Mouse (Mus musculus) midbrain, embryonic 10.5 days (tissue): ENCODE measurements around the gene Nrap. TPM values are rescaled to one million over a fixed set of nuclear protein-coding genes. Genes with fewer than 3 reads are reported as not detected.

ENCODE experiments used
- DNase-seq: peaks from one replicate; pipeline ENCODE4 v3.0.0-alpha.2; 2017; ENCODE audit warnings: low spot score
- H3K27ac ChIP-seq: fragments of 300-500 bp; sonication (generic); replicated peaks from 2 replicates; pipeline ENCODE4 v1.5.1; 2016; ENCODE audit warnings: mild to moderate bottlenecking
- H3K27me3 ChIP-seq: fragments of 300-500 bp; sonication (generic); 2 replicates; pipeline ENCODE4 v1.6.1; 2016; ENCODE audit warnings: low read depth, mild to moderate bottlenecking; ENCODE audit not compliant: poor library complexity, severe bottlenecking
- H3K36me3 ChIP-seq: fragments of 300-500 bp; sonication (generic); 2 replicates; pipeline ENCODE4 v1.6.1; 2016; ENCODE audit warnings: mild to moderate bottlenecking, moderate library complexity
- H3K4me1 ChIP-seq: fragments of 300-500 bp; sonication (generic); 2 replicates; pipeline ENCODE4 v1.6.1; 2016
- H3K4me3 ChIP-seq: fragments of 300-500 bp; sonication (generic); 2 replicates; pipeline ENCODE4 v1.5.1; 2016; ENCODE audit warnings: mild to moderate bottlenecking, moderate library complexity
- H3K9me3 ChIP-seq: fragments of 300-500 bp; sonication (generic); replicated peaks from 2 replicates; pipeline ENCODE4 v1.6.1; 2016; ENCODE audit warnings: mild to moderate bottlenecking
- WGBS: fragments of 180-500 bp; shearing (Covaris S2); methylation state at CpG from one replicate; pipeline ENCODE4 v1.1.7; 2016; 5-methylcytosine and 5-hydroxymethylcytosine counted together
- polyA plus RNA-seq: library from polyadenylated mRNA; unstranded; fragments of >200 nt; fragmentation: Nextera tagmentation; extraction: Ambion mirVana; gene quantifications from 2 replicates; pipeline ENCODE4 v1.2.1, GENCODE M21; 2016

The Nrap gene
- polyA plus RNA-seq, 1 experiment from 2014 or later = 0.06 TPM

DNA sequence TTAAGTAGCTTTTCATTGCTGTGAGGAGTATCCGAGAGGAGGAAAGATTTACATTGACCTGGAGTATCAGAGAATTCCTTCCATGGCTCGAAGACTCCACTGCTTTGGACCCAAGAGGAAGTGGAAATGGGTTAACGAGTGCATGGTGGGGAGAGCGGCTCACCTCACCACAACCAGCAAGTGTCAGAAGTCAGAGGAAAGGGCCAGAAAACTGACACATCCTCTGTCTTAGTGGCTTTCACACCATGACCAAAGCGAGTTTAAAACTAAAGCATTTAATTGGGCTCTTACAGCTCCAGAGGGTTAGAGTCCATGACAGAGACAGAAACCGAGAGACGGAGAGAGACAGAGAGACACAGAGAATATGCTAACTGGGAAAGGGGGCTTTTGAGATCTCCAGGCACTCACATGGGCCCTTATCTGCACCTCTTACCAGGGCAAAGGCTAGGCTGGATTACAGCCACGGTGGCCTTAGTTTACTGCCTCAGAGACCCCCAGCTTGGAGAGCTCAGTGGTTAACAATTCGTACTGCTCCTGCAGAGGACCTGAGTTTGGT lies 3.6 kb upstream of the Nrap start:
- H3K4me1 ChIP-seq = peaks cover 23% of the 10 kb centered on the region
- no peaks in the 10 kb centered on the region for H3K36me3 ChIP-seq
- 82% methylated on average over 9 of the region's 9 CpGs for WGBS
- no peak overlapping the region for H3K4me3 ChIP-seq
- no peak overlapping the region for H3K27ac ChIP-seq
- DNase-seq = no peak
- peaks cover 45% of the 10 kb centered on the region for H3K27me3 ChIP-seq
- H3K9me3 ChIP-seq = no peaks in the 10 kb centered on the region

DNA sequence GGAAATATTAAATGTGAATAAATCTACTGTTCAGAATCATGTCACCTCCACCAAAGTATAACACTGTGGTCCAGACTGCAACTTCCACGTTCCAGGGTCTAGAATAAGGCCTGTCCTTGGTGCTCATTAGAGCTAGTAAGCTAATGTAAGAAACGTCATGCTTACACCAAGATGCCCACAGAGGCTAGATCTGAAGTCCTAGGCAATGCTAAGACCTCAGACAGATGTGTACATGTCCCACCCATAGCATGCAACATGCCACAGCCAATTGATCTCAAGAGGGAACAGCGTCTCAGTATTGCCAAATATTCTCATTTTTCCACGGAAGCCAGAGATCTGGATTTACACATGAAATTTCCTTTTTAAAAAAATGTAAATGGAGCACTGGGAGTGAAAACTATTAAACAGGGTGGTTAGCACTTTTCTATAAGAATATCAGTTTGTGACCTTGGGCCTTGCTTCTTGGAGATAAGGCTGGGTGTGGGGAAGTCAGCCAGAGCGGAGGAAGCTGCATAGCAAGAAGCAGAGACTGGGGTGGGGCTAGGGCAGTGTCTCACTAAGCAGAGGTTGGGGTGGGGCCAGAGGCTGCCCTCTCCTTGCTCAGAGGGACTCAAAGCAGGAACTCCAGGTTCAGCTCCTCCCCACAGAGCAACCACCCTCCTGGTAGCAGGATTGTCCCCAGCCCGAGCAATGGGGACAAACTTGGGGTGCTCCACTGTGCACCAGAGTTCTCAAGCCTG lies 1.6 kb upstream of the Nrap start:
- H3K4me3 ChIP-seq = no peak overlapping the region
- no peak for DNase-seq
- no peak overlapping the region for H3K27ac ChIP-seq
- H3K9me3 ChIP-seq = no peaks in the 10 kb centered on the region
- H3K4me1 ChIP-seq = peaks cover 6% of the 10 kb centered on the region
- peaks cover 31% of the 10 kb centered on the region for H3K27me3 ChIP-seq
- WGBS = 83% methylated on average over 6 of the region's 6 CpGs
- no peaks in the 10 kb centered on the region for H3K36me3 ChIP-seq

DNA sequence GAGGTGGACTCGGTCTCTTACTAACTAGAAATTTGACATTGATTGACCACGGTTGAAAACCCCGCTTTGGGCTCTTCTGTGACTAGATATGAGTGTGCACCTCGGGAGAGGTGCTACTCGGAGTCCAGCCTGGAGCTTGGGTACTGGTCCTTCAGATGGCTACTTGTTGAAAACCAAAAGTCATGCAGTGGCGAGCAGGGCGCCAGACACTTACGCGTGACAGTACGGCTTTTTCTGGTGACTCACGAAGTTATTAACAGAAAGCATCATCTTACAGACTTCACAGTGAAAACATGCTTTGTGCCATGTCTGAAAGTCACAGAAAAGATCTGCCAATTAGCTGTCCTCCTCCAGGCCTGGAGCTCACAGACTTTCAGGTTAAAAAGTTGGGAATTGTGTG lies 661 bp downstream of the Nrap start:
- no peak overlapping the region for H3K4me3 ChIP-seq
- H3K27ac ChIP-seq = no peak overlapping the region
- DNase-seq = no peak
- H3K9me3 ChIP-seq = no peaks in the 10 kb centered on the region
- 0 out of 2 replicates have a peak, but pooled peaks cover 8% of the 10 kb centered on the region for H3K27me3 ChIP-seq
- H3K4me1 ChIP-seq = 0 out of 2 replicates have a peak, but pooled peaks cover 3% of the 10 kb centered on the region
- WGBS = 94% methylated on average over 11 of the region's 11 CpGs
- H3K36me3 ChIP-seq = no peaks in the 10 kb centered on the region

DNA sequence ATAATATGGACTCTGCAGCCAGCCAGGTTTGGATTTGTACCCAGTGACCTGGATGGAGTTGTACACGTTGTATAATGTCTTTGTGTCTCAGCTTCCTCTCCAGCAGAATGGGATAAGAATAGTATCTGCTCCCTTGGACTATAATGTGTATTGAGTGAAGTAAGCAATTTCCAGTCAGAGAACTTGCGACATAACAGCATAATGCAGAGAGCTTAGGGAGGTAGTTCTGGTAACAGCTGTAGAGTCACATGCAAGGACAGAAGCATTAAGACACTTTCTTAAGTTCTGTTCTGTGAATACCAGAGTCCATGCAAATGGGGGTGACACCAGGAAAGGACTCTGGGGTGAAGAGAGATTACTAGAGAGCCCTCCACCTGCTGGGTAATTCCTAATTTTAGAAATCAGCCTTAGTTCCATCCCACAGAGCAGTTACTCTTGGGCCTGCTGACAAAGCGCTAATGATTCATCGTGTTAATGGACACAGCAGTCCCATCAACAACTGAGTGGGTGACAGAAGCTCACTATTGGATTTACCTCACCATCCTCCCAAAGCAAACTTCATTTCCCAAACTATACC lies 2.0 kb downstream of the Nrap start:
- no peak for DNase-seq
- Histone ChIP-seq H3K27me3 (no peaks in the 10 kb centered on the region), H3K9me3 (no peaks in the 10 kb centered on the region), H3K36me3 (no peaks in the 10 kb centered on the region), H3K4me3 (no peak overlapping the region), H3K4me1 (0 out of 2 replicates have a peak, but pooled peaks cover 3% of the 10 kb centered on the region), H3K27ac (no peak overlapping the region)
- WGBS = 90% methylated on average over 4 of the region's 4 CpGs

DNA sequence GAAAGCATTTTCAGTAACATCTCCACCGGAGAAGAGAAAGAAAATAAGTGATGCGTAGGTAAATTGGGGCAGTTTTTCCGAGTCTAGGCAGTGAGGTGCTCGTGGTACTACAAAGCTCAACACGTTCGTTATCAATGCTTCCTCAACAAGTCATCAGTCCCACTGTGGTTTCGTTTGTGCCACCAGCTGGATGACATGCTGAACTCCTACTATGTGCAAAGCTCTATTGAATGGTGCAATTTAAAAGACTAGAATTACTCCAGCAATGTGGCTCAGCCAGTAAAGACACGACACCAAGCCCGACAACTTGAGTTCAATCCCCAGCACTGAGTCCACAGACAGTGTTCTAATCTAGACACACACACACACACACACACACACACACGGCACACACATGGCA lies 3.7 kb downstream of the Nrap start:
- Histone ChIP-seq H3K9me3 (no peaks in the 10 kb centered on the region), H3K4me3 (no peak overlapping the region), H3K27me3 (no peaks in the 10 kb centered on the region), H3K27ac (no peak overlapping the region), H3K4me1 (no peaks in the 10 kb centered on the region), H3K36me3 (no peaks in the 10 kb centered on the region)
- DNase-seq = no peak
- WGBS = 92% methylated on average over 10 of the region's 10 CpGs

DNA sequence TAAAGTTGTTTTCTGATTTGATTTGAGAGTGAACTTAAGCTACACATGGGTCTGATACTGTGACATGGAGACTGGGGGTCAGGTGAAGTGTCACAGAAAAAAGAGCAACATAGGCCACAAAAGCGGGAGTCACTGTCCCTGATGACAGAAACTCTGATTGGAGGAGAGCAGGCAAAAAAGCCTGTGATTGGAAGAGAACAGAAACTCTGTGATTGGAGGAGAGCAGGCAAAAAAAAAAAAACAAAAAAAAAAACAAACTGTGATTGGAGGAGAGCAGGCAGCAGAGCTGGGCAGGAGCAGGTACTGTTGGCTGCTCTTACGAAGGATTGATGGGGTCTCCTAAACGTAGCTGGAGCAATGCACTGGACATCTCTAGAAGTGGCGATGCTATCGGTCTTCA lies 4.3 kb downstream of the Nrap start:
- Histone ChIP-seq H3K4me3 (no peak overlapping the region), H3K27ac (no peak overlapping the region), H3K4me1 (no peaks in the 10 kb centered on the region), H3K36me3 (no peaks in the 10 kb centered on the region), H3K27me3 (no peaks in the 10 kb centered on the region), H3K9me3 (no peaks in the 10 kb centered on the region)
- DNase-seq = no peak
- 88% methylated on average over 5 of the region's 5 CpGs for WGBS

DNA sequence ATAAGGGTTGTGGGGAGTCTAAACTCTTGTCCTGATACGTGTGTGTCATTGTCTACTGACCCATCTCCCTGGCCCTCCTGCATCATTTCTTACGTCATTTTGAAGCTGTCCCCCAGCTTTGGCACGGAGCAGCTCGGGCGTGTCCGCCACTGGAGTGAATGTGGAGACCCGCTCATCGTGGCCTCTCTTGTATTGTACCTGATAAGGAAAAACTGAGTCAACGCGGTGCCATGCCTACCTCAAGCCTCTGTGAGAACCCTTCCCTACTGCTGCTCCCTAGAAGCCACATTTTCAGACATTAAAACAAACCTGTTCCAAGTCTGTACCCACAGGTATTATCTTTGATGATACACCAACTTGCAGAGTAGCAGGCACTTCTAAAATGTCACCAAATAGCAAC lies 8.4 kb downstream of the Nrap start:
- H3K4me3 ChIP-seq = no peak overlapping the region
- H3K4me1 ChIP-seq = no peaks in the 10 kb centered on the region
- no peaks in the 10 kb centered on the region for H3K9me3 ChIP-seq
- no peak overlapping the region for H3K27ac ChIP-seq
- no peaks in the 10 kb centered on the region for H3K36me3 ChIP-seq
- no peak for DNase-seq
- H3K27me3 ChIP-seq = no peaks in the 10 kb centered on the region
- 92% methylated on average over 10 of the region's 10 CpGs for WGBS

DNA sequence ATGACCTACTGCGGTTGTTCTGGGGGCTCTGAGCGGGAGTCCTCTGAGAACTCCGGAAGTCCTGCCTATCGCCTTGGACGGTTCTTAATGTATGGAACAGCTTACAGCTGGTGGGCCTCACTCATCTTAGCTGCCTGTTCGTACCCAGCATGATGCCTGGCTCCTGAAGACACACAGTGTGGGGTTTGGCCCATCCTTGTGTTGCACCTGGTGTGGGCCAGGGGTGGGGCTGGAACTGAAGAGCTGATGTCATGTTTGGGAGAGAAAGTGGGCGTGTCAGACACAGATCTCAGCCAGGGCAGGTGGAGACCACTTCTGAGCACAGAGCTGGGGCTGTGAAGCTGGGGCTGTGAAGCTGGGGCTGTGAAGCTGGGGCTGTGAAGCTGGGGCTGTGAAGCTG lies 9.5 kb downstream of the Nrap start:
- DNase-seq = no peak
- 83% methylated on average over 7 of the region's 7 CpGs for WGBS

DNA sequence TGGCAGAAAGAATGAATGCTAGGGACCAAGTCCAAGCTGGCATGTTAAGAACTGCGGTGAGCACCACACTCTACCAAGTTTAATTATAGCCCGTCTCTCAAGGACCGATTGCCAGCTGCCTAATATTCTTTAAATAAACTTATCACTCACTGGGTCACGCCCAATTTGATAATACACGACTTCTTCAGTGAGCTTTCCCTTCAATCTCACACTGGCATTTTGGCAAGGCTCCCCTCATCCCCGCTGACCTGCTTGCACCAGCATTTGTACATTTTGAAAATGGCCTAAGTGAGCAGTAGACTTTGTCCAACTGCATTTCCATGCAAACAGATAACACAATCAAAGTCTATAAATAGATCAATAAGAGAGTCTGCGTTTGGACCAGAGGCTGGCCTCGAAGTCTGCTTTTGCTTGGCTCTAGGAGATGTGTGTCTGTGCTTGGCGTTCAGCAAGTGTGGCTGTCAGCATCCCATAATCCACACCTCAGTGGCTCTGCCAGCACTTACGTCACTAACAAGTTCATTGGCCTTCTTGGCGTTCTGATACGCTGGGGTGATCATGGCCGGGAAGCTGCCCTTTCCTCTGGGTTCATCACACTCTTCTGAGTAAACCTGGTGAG lies 11.2 kb downstream of the Nrap start:
- Histone ChIP-seq H3K27ac (no peak overlapping the region), H3K4me3 (no peak overlapping the region), H3K27me3 (no peaks in the 10 kb centered on the region), H3K9me3 (no peaks in the 10 kb centered on the region), H3K36me3 (no peaks in the 10 kb centered on the region), H3K4me1 (no peaks in the 10 kb centered on the region)
- no peak for DNase-seq
- 87% methylated on average over 13 of the region's 13 CpGs for WGBS

More for the DNA sequence above, 9.5 kb downstream of the Nrap start:
- H3K27me3 ChIP-seq = no peaks in the 10 kb centered on the region
- H3K27ac ChIP-seq = no peak overlapping the region
- no peak overlapping the region for H3K4me3 ChIP-seq
- H3K36me3 ChIP-seq = no peaks in the 10 kb centered on the region
- no peaks in the 10 kb centered on the region for H3K9me3 ChIP-seq
- H3K4me1 ChIP-seq = no peaks in the 10 kb centered on the region

DNA sequence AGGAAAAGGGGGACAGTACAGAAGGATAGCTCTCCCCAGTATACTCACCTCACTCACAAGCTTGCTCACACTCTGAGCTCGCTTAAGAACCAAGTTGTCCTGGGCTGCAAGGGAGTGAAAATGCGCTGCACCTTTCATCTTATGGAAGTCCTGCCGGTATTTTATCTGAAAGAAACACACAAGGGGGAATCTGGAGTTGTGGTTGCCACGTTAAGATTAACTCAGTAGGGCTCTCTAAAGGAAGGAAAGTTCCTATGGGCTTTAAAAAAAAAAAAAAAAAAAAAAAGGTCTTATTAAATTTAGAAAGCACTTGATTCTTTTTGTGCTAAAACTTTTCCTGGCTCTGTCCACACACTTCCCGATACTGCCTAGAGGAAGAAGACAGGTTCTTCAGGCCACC lies 11.8 kb downstream of the Nrap start:
- Histone ChIP-seq H3K4me3 (no peak overlapping the region), H3K9me3 (no peaks in the 10 kb centered on the region), H3K36me3 (no peaks in the 10 kb centered on the region), H3K27ac (no peak overlapping the region), H3K27me3 (no peaks in the 10 kb centered on the region), H3K4me1 (no peaks in the 10 kb centered on the region)
- no peak for DNase-seq
- 87% methylated on average over 5 of the region's 5 CpGs for WGBS

DNA sequence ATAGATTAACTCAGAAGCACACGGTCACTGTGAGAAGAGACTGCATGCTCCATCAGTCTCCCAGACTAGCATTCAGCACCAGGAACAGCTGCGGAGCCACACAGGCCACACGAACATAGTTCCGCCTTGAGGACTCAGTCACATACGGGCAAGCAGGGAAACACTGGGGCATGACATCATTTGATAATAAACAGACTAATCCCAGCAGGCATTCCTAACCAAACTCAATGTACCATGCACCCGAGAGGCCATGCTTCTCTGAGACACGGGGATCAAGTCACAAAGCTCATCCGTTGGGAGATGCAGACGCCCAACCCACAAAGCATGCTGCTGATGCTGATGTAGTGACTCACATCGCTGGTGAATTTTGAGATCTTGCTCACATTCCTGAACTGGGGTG lies 15.8 kb downstream of the Nrap start:
- no peaks in the 10 kb centered on the region for H3K4me1 ChIP-seq
- H3K27me3 ChIP-seq = no peaks in the 10 kb centered on the region
- DNase-seq = no peak
- no peak overlapping the region for H3K27ac ChIP-seq
- whole genome bisulfite sequencing = 79% methylated on average over 10 of the region's 10 CpGs
- H3K9me3 ChIP-seq = no peaks in the 10 kb centered on the region
- H3K4me3 ChIP-seq = no peak overlapping the region
- H3K36me3 ChIP-seq = no peaks in the 10 kb centered on the region

DNA sequence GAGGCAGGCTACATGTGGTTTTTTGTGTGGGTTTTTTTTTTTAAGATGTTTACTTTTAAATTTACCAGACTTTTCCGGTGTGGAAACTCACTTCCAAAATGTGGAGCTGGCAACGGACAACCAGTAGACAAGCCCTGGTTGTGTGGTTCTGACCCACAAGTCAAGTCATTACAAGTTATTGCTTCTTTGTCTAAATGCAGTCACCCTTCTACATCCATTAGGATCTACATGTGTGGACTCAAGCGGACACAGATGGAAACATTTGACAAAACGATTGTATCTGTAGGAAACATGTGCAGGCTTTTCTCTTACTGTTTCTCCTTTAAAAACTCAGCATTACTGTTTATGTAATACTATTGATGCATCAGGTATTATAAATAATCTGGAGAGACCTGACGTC lies 16.6 kb downstream of the Nrap start:
- 92% methylated on average over 5 of the region's 5 CpGs for WGBS
- H3K4me1 ChIP-seq = no peaks in the 10 kb centered on the region
- H3K9me3 ChIP-seq = no peaks in the 10 kb centered on the region
- no peaks in the 10 kb centered on the region for H3K27me3 ChIP-seq
- H3K36me3 ChIP-seq = no peaks in the 10 kb centered on the region
- no peak overlapping the region for H3K27ac ChIP-seq
- no peak overlapping the region for H3K4me3 ChIP-seq
- DNase-seq = no peak

DNA sequence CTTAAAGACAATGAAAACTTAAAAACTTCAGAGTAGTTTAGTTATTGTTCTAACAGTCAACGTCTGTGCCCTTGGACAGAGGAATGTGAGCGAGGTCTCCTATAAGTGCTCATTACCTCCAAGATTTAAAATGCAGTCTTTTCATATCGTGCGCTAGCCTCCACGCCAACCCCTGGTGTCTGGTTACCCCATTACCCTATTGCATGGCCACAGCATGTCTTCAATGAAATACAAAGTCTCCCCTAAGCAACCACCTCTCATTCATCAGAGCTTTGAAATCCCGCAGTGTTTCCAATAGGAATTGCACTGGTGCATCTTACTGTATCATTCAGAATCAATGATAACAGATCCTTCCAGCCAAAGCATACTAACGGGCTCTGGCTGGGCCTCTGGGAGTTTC lies 17.6 kb downstream of the Nrap start:
- 91% methylated on average over 7 of the region's 7 CpGs for WGBS
- DNase-seq = no peak
- no peaks in the 10 kb centered on the region for H3K4me1 ChIP-seq
- H3K36me3 ChIP-seq = no peaks in the 10 kb centered on the region
- H3K27me3 ChIP-seq = no peaks in the 10 kb centered on the region
- H3K9me3 ChIP-seq = no peaks in the 10 kb centered on the region
- no peak overlapping the region for H3K27ac ChIP-seq
- H3K4me3 ChIP-seq = no peak overlapping the region
